Mouse (Mus musculus) gastrocnemius, adult 8-10 months (tissue): Measurements from ENCODE around the gene Cd300ld4. TPM values are rescaled to one million over a fixed set of nuclear protein-coding genes. Genes with fewer than 3 reads are reported as not detected.
"Not testable (repeated sequence)": the region's sequence is repeated elsewhere in the genome, so short reads cannot be mapped to it uniquely, and the experiment has no call there.

ENCODE experiments used
- DNase-seq, 2 experiments: peaks; one replicate each; pipeline ENCODE4 v3.0.0; 2022; ENCODE audit warnings: low spot score in 2 of 2
- total RNA-seq, 4 experiments: library from RNA; stranded (reverse); gene quantifications; 2 replicates each; pipeline ENCODE4 v1.2.4; 2022

Cd300ld4 gene
- under 1 TPM in 1 of 4 experiments, not detected in 3; 0.74 TPM for total RNA-seq

DNA sequence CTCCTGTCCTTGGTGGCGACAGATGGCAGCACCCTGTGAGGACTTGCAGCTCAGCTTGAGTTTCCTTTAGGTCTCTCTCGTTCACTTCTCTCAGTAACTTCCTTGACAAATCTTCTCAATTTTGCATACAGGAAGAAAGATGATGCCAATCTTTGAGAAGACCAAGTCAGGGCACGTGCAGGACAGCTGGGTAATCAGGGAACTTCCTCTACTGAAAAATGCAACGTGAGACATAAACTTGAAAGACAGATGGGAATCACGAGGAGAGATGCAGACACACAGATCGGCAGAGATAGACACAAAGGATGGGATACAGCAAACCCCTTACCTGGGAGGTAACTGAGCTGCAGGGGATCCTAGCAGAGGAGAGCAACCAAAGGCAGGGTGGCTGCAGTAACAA, at the start of gene Cd300ld4:
Gene Cd300ld4, minus strand, starts transcription at position 101 of the 400 bp plus-strand sequence.
- DNase-seq, result not testable (repeated sequence)

DNA sequence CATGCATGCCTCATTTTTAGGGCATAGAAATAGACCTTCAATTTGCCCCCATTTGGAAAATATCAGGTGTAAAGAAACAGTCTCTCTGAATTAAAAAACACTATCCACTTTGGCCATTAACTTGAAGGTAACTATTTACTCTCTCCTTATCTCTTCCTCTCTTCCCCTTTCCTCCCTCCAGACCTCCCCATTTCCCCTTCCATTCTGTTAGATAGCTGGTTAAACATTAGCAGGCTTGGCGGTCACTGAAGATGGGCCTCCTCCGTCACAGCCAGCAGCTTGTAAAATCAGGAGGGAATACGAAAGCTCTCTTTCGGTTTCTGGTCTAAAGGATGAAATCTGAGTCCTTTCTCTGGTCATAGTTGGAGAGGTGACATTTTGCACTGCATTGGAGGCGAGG, 49.0 kb upstream of the Cd300ld4 start:
- no peak for DNase-seq

DNA sequence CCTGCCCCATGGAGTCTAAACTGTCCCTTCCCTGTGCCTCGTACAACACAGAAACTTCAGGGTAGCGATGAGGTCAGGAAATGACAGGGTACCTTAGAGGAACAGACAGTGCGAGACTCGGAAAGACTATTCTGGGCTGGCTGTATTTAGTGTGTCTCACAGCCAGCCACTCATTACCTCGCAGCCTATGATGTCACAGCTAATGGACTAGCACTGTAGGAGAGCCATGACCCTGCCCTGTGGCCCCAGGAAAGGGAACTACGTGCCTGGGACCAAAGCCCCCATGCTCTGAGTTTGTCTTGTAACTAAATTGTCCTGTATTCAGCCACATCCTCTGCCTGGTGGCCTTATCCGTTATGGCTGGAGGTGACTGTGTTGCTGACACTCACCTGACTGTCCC, 48.6 kb upstream of the Cd300ld4 start:
- DNase-seq, result no peak

DNA sequence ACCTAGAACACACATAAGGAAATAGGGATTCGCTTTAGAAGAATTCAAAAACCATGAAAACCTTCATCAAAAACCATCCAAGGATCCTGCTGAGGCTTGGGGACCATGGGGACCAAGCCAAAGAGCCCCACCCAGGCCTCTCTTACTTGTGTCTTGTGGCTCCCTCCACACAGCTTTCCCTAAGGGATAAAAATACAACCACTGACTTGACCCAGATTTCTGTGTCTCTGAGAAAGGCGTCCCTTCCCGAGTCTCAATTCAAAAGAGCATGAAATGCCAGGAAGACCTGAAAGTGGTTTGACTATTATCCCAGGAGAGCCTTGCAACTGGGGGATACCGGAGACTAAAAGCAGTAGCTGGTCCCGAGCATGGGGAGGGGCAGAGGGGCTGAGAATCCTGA, 46.2 kb upstream of the Cd300ld4 start:
- no peak for DNase-seq

GRCm38 (mm10) chr11:115071631-115072294, 45.0 kb upstream of the Cd300ld4 start:
- peak; percentile 12 to 28 for DNase-seq

- DNase-seq, result no peak
Observed at GRCm38 (mm10) chr11:115071015-115071551, 44.3 kb upstream of the Cd300ld4 start.

GRCm38 (mm10) chr11:115066768-115067167, 40.0 kb upstream of the Cd300ld4 start:
- no peak for DNase-seq

- no peak for DNase-seq
Observed at GRCm38 (mm10) chr11:115062077-115062476, 35.3 kb upstream of the Cd300ld4 start, which contains the start of gene Cd300e. Cd300e (minus strand) TSS chr11:115062177.

DNA sequence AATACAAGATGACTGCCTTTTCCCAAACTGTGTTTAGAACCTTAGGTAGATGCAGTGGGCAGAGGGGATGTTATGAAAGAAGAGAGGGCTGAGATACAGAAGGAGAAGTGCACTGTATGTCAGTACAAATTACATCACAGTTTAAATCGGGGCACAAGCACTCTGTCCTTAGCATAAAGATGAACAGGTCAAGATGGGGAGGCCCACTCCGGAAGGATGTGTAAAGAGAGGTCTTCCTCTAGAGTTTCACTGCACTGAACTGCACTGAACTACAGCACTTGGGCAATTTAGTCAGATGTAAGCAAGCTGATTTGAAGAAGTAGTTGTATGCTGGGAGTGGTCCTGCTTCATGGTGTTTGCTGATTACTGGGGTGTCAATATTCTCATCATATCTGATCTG, 33.0 kb upstream of the Cd300ld4 start:
- DNase-seq, result no peak

DNA sequence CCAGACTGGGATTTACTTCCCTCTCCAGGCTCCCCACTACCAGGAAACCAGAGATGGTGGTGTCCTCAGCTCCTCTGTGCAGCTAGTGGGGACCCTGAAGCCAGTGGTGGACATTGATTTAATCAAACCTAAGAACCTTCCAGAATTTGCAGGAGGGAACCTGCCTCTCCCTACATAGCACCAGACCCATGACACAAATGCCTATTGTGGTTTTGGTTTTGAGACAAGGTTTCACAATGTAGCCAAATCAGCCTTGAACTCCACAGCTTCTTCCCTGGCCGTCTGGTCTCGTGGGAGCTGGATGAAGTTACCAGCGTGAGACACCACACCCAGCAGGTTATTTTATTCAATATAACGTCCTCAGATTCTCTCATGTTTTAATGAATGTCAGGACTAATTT, 31.9 kb upstream of the Cd300ld4 start:
- no peak for DNase-seq

DNA sequence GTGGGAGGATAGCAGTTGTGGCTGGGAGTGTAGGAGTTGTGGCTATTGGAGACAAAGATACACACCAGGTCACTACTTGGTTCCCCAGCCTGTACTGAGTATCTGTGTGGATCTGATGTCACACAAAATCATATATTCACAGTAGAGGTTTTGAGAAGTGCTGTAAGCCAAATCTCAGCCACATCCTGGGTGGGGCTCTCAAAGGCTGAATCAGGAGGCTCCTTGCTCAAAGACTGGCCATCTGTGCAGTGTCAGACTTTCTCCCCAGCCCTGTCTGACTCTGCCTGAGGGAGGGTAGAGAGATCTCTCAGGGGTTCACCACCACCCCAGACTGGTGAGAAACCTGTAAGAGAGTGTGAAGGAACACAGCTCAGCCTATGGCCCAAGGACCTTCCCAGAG, 27.7 kb upstream of the Cd300ld4 start:
- DNase-seq, result no peak

DNA sequence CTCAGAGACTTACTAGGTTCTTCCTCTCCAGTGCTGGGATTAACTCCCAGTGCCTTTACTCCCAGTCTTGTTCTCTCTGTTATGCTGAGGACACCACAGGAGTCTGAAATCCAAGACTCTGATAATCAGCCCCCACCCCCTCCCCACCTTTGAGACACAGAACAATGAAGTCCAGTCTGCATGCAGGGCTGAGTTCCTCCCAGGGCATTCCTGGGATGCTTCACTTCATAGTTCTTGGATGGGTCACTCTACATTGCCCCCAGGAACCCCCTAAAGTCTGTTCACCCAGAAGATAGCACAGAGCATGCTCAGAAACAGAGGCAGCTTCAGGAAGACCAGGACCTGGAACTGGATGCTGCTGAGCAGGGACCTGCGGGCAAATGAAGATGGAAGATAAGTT, 26.2 kb upstream of the Cd300ld4 start:
- no peak for DNase-seq

DNA sequence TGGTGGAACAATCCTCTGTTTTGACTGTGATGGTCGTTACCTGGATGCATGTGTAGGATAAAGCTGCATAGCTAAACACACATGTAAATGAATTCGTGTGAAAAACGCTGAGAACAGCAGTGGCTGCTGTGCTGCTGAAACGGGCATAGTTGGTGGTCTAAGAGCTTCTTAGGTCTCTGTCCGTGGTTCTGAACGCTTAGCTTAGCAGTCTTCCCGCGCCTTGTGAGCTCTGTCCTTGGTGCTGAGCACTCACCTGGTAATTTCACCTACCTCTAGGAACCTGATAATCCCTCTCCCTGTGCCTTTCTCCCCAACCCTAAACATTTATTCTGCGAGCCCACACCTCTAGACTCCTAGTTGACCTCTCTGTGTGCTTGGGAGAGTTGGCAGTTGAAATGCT, 25.4 kb upstream of the Cd300ld4 start:
- DNase-seq, result no peak

- DNase-seq, result no peak
Observed at GRCm38 (mm10) chr11:115049282-115049895, 22.6 kb upstream of the Cd300ld4 start.

GRCm38 (mm10) chr11:115048259-115048658, 21.4 kb upstream of the Cd300ld4 start, which contains the start of gene Cd300ld3:
Cd300ld3 (minus strand) TSS chr11:115048409.
- no peak for DNase-seq

DNA sequence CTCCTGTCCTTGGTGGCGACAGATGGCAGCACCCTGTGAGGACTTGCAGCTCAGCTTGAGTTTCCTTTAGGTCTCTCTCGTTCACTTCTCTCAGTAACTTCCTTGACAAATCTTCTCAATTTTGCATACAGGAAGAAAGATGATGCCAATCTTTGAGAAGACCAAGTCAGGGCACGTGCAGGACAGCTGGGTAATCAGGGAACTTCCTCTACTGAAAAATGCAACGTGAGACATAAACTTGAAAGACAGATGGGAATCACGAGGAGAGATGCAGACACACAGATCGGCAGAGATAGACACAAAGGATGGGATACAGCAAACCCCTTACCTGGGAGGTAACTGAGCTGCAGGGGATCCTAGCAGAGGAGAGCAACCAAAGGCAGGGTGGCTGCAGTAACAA, 10.9 kb upstream of the Cd300ld4 start, which contains the start of gene Cd300ld5:
Gene Cd300ld5, minus strand, starts transcription at position 101 of the 400 bp plus-strand sequence.
- DNase-seq, result not testable (repeated sequence)

DNA sequence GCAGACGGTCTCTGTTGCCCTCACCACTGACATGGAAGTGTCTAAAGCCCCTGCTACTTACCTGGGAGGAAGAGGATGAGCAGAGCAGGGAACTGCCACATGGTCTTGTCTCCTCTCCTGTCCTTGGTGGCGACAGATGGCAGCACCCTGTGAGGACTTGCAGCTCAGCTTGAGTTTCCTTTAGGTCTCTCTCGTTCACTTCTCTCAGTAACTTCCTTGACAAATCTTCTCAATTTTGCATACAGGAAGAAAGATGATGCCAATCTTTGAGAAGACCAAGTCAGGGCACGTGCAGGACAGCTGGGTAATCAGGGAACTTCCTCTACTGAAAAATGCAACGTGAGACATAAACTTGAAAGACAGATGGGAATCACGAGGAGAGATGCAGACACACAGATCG, 10.7 kb downstream of the Cd300ld4 start, which contains the start of gene Cd300ld2:
Gene Cd300ld2, minus strand, starts transcription at position 101 of the 400 bp plus-strand sequence.
- not testable (repeated sequence) for DNase-seq

- DNase-seq, result no peak
Observed at GRCm38 (mm10) chr11:115004070-115004469, 22.7 kb downstream of the Cd300ld4 start.

DNA sequence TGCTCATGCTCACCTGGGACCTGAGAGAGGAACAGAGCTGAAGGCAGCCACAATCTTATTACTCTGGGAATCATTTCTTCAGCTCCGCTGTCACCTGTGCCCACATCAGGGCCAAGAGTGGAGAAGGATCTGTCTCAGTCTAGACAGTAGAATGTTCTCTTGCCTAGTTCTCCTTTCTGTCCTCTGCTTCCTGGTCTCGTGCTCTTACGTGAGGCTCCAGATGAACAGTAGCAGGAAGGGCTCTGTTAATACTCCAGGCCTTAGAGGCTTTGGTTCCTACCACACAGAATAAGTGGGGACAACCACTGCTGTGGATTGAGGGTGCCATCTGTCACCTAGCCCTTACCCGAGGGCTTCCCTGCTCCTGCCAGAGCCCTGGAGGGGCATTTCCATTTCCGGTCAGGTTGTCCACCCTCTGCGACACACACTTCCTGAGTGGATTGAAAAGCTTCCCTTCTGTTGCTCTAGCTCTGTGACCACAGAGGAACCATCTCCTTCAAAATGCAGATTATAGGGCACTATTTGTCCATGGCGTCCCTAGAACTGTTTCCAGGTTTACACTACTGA, 25.3 kb downstream of the Cd300ld4 start, which contains the start of gene Cd300c2:
Gene Cd300c2, minus strand, starts transcription at position 407 of the 567 bp plus-strand sequence.
- no peak for DNase-seq

- no peak for DNase-seq
Observed at GRCm38 (mm10) chr11:114989793-114990192, 37.0 kb downstream of the Cd300ld4 start, which contains the start of gene Cd300ld. Cd300ld (minus strand) TSS chr11:114989922.

- no peak for DNase-seq
Observed at GRCm38 (mm10) chr11:114981866-114982265, 44.9 kb downstream of the Cd300ld4 start.

GRCm38 (mm10) chr11:114972726-114973125, 54.1 kb downstream of the Cd300ld4 start:
- DNase-seq, result no peak
